Mouse (Mus musculus) right cerebral cortex, adult 2 months (tissue): ENCODE measurements around the gene F2rl1.
A peak's percentile ranks its signal among the peaks of the same experiment; 100 is the strongest.

ENCODE experiments used
- DNase-seq, 2 experiments: peaks; one replicate each; pipeline ENCODE4 v3.0.0; 2021 to 2022; ENCODE audit warnings: low spot score in 2 of 2

Gene F2rl1

DNA sequence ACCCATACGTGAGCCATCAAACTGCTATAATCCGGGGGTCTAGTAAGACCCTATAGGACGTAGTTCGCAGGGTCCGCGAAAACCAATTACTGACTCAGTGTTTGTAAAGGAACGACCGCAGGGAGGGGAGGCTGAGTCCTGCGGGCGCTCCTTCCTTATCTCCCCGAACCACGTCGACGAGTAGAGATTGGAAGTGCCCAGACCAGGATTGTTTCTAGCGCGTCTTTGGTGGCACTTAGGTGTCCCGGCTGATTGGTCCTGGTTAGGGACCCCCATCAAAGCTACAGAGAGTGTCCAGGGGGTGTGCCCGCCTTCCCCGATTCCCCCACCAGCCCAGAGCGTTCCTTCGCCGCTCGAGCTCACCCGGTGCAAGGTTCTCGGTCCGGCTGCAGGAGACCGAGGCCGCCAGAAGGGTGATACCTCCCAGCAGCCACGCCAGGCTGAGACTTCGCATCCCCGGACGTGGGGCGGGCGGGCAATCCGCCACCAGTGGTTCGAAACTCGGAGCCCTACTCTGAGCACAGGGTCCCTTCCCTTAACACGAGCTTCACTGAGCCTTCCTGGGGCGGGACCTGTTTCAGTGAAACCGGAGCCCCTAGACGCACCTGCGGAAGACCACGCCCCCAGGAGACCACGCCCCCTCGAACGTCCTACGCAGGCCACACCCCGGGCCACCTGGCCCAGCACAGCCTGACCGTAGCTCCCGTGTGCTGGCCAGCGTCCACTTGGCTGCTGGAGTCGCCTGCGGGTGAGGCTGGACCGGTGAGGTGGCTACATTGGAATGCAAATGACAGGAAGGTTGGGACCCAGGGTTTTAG lies at the start of gene F2rl1:
TSS of gene F2rl1 (minus strand) at position 554 of the 818 bp plus-strand sequence.
- no peak for DNase-seq

DNA sequence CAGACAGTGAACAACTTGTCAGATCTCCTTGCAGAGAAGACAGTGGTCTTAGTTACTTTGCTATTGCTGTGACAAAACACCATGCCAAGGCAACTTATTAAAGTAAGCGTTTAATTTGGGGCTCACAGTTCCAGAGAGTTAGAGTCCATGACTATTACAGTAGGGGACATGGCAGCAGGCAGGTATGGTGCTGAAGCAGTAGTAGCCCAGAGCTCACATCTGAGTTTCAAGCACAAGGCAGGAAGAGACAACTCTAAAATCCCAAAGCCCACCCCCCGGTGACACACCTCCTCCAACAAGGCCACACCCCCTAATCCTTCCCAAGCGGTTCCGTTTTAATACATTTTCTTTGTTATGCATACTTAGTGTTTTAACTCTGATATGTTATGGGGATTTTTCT lies 45.9 kb upstream of the F2rl1 start:
- DNase-seq: no peak

GRCm38 (mm10) chr13:95569326-95569725 lies 44.3 kb upstream of the F2rl1 start:
- no peak for DNase-seq

GRCm38 (mm10) chr13:95568336-95568735 lies 43.3 kb upstream of the F2rl1 start:
- DNase-seq: no peak

GRCm38 (mm10) chr13:95566841-95567551 lies 42.0 kb upstream of the F2rl1 start:
- DNase-seq: no peak

GRCm38 (mm10) chr13:95563693-95564092 lies 38.7 kb upstream of the F2rl1 start:
- peak; percentile 78 to 88 for DNase-seq

DNA sequence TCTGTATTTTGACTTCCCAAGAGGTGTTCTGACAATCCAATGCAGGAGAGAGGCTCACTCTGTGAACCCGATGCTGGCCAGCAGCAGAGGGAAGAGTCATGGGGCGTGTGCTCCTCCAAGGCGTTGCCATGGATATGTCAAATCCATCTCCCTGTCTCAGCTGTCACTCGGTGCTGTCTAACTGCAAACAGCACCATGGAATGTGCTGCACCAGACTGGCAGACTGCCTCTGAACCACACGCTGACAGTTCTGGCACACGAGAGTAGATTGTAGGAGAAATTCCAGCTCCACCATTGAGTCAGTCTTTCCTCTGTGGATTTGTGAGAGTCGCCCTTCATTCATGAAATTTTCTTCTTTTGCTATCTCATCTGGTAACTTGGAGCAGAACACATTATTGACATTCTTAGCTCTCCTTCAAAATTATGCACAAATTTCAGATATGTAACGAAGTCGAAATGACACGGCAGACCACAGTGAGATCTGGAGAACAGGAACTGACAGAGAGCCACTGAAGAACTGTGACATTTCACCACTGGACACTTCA lies 38.1 kb upstream of the F2rl1 start:
- DNase-seq: no peak

- DNase-seq: no peak
Observed at GRCm38 (mm10) chr13:95557326-95557725, 32.3 kb upstream of the F2rl1 start.

DNA sequence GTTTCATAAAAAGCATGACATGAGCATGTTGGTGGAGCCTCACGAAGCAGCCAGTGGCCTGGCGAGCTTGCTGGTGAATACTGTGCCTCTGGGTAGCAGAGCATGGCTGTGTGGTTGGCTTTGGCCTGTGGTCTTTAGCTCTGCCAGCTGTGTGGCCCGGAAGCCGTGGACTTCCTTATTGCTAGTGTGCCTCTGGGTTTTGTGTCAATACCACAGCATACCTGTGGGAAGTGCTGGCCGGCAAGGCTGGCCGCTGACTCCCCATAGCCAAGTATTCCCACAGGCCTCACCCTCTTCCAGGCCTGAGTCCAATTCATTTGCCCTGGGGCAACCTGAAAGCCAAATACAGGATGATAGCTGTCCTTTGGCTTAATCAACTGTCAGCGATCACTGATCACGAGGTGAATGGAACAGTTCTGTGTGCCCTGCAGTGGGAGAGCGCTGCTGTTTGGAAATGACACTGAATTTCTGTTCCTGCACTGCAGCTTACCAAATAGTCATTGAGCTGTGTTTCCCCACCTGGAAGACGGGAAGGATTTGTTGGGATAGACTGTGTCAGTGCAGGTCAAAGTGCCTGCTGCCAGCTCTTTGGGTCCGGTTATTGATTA lies 29.0 kb upstream of the F2rl1 start:
- DNase-seq: no peak

DNA sequence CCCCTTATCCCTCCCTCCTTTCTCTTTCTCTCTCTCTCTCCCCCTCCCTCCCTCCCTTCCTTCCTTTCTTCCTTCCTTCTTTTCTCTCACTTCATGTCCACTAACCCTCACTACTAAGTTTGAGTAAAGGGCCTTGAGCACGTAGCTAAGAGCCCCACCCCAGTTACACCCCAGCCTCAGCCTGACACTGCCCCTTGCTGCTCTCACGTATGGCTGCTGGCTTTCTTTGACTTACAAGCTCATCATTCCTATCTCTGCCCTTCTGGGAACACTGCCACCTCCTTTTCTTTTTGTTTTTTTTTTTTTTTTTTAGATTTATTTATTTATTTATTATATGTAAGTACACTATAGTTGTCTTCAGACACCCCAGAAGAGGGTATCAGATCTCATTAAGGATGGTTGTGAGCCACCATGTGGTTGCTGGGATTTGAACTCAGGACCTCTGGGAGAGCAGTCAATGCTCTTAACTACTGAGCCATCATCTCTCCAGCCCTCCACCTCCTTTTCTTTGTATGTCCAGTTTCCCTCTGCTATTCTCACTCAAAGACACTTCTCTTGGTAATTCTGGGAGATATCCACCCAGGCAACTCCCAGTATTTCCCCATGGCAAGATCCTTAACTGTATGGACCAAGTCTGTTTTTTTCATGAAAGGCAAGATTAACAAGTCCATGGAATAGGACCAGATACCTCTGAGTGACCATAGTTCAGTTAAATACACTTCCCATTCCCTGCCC lies 25.8 kb upstream of the F2rl1 start:
- DNase-seq: no peak

DNA sequence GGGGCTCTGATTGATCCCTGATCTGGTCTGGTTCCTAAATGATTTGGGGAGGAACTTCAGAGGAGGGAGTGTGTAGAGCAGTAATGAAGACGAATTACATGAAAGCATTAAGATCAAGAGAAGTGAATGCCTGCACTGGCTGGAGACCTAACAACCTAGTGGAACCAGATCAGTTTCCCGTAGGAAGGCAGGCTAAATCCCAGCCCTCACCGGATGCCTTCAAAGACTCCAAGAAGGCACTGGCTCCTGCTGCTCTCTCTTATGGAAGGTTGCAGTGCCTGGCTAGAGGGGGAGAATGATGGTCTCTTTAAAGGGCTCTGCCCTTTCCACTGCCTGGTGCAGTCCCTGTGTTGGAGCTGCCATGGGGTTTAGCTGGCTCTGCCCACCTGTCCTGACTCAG lies 24.4 kb upstream of the F2rl1 start:
- DNase-seq: no peak

- DNase-seq: no peak
Observed at GRCm38 (mm10) chr13:95548856-95549255, 23.8 kb upstream of the F2rl1 start.

DNA sequence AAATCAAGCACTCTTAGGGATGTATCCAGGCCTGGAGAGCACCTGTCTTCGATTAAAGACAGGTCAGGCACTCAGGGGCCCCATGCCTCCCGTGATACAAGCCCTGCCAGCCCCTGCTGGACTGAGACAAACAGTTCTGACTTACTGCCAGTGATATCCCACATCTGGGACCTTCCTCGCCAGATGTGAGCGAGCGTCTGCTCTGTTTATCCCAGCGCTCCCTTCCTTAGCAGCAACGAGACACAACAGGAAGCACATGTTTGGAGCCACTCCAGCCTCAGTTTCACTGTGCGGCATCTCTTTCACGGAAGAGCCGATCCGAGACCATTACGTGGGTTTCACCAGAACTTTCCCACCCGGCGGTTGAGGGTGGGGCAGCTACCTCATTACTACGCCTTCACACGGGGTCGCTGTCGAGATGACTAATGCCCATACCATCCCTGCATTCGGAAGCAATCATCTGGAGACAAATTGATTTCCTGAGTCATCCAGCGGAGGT lies 23.3 kb upstream of the F2rl1 start:
- peak; percentile 14 to 19 for DNase-seq

DNA sequence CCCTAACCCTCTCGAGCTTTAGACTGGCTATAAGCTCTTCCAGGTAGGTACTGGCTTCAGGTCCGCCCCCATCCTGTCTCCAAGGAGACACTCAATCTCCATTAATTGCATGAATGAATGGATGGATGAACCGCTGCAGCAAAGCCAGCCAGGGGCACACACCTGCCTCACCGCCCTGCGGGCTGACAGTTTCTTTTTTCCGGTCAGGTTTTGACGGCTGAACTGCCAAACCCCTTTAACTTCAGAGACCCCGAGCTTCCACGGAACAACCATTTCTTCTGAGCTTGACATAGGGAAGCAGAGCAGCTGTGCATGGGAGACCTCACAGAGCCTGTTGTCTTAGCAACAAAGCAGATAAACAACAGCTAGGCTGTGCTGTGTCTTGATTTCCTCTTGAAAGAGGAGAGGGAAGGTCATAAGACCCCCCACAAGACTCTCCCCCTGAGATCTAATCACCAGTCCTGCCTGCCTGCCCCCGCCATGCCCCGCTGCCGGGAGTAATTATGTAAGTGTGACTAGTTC lies 22.1 kb upstream of the F2rl1 start:
- DNase-seq: no peak

GRCm38 (mm10) chr13:95546251-95546650 lies 21.2 kb upstream of the F2rl1 start:
- DNase-seq: no peak

DNA sequence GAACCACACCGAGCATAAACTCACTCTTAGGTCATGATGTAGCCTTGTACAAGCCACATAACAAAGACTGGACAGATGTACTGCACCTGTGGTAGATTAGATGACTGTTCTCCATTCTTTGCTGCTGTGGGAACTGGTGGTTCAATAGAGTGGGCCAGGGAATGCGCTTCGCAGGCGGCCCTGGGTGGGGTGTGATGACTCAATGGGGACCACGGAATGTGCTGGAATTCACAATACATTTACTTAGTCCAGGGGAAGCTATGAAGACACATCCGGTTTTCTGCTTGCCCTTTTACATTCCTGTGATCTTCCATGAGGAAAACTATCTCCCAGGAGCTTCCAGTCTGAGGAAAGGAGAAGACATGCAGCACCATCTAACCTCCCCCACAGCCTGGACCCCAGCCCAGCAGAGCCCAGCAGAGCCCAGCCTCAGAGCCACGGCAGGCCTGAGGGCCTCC lies 20.7 kb upstream of the F2rl1 start:
- DNase-seq: no peak

- DNase-seq: no peak
Observed at GRCm38 (mm10) chr13:95538021-95538420, 13.0 kb upstream of the F2rl1 start.

- no peak for DNase-seq
Observed at GRCm38 (mm10) chr13:95536117-95536493, 11.1 kb upstream of the F2rl1 start.

GRCm38 (mm10) chr13:95535461-95536116 lies 10.6 kb upstream of the F2rl1 start:
- no peak for DNase-seq

DNA sequence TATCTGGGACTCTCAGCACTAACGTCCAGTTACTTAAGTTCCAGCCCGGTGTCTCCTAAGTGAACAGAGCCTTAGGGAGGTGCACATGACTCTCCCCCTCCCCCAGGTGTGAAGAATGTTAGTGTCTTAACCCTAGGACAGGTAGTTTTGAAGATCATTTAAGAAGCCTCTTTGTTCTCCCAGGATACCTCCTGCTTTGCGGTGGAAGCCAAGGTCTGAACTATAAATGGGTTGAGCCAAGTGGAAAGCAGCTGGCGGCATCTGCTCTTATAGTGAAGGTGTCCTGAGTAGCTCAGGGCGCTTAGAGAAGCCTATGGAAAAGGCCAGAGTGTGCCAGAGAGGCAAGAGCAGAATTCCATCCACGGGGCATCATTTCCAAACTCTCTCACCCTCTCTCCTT lies 10.0 kb upstream of the F2rl1 start:
- DNase-seq: no peak

DNA sequence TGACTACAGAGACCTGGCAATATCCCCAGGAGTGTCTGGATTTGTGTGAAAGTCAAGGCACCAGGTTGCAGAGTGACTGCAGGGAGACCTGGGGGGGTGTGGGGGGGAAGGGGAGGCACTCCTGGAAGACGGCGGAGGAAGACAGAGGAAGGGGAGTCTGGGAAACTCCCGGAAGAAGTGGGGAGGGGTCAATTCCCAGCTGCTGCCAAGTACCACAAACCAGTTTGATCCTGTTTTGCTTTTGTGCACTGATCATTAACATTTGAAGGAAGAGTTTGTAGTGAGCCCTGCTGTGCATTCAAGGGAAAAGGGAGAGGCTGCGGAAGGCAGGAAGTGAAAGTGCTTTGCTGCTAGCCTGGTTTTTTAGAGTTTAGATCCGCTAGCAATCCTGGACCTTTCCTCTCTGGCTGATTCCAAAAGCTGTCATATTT lies 9.1 kb upstream of the F2rl1 start:
- no peak for DNase-seq
